Mouse (Mus musculus) embryo, embryonic 10.5 days (tissue): Measurements from ENCODE around the gene Comtd1.

ENCODE experiments used
- DNase-seq: peaks from one replicate; pipeline ENCODE4 v3.0.0-alpha.2; 2015; ENCODE audit warnings: low spot score

The Comtd1 gene

DNA sequence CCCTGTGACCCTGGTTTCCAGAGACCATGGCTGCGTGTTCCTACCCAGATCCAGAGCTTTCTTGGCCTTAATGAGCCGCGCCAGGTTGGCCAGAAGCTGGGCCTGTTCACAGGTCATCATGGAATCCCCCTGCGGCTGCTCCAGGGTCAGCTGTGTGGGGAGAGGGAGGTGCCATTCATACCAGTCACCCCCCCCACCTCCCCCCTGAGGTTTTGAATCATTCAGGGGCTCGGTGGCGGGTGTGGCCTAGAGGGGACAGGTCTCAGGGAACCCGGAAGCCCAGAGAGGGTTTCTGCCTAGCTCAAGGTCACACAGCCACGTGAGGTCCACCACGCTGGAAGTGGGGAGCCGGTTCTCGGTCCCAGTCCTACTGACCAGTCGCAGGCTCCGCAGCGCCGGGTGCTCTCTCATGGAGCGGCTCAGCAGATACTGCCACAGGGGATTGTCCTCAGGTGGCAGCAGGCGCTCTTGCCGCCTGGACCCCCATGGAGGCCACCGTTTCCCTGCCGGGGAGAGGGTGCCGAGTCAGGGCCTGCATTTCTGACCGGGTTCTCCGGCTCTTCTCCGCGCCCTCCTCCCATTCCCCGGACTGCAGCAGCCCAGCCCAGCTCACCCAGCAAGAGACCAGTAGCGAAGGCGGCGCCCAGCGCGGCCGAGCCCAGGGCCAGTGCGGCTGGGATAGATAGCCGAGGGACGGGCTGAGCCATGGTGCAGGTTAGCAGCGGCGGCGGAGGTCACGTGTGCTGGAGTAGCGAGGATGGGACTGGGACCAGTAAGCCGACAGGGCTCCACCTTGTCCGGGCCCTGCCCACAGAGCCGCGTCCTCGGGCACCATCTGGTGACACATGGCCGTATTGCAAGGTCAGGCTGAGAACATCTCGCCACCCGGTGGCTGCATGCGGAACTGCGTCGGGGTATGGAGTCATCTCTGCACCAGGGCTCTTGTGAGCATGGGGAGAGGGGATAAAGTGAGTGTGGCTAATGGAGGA lies at the start of gene Comtd1:
Gene Comtd1, minus strand, starts transcription at position 812 of the 989 bp plus-strand sequence.
- DNase-seq: peak; percentile 96

DNA sequence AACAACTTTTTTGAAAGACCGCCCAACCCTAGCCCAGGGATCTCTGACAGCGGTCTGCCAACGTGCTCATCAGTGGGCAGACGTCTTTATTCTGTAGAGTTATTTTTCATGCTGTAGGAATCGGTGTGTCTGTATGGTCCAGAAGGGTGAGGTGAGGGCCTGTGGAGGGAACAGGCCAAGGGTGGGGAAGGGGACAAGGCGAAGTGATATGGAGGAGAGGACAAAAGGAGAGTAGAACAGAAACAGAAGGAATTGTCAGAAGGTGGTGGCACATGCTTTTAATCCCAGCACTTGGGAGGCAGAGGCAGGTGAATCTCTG lies 43.5 kb upstream of the Comtd1 start:
- no peak for DNase-seq

DNA sequence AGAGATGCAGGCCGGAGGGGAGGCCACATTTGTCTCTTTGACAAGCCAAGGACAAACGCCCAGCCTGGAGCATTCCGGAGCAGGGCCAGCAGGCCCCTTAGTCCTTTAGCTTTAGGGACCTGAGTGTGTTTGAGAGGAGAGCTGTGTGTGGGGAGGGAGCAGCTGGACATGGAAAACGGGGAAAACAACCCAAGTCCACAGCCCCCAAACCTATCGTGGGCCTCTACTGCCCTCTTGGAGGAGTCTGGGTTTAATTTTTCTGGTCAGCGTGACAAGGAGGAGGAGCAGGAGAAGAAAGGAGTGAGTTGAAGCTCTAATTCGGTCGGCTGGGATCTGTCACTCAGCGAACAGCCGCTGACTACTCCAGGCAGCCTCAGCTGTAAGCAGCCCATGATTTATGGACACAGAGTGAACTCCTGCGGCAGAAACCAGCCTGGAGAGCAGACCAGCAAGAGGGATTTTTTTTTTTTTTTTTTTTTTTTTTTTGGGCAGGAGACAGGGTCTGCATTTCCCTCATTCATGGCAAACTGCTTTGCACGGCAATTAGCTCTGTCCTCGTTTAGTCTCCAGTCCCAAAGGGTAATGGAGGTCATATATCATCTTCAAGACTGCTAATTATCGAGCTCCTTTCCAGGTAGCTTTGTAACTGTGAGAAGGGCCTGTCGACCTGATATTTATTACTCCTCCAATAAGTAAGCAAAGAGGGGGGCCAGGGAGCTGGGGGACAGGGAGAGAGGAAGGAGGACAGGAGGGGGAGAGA lies 43.0 kb upstream of the Comtd1 start:
- peak; percentile 87 for DNase-seq

DNA sequence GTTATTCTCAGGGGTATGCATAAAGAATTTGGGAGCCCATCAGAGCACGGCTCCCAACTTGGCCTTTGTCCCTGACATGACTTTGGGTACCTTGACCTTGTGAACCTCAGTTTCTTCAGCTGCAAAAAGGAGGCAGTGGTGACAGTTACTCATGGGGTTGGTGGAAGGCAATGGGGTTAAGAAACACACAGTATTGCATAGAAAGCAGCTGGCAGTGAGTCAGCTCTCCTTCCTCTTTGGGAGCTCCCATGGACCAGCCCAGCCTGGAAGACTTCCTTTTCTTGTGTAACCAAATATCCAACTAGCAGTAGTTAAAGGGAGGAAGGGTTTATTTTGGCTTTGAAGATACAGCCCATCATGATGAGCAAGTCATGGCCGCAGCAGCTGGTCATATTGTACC lies 41.7 kb upstream of the Comtd1 start:
- no peak for DNase-seq

DNA sequence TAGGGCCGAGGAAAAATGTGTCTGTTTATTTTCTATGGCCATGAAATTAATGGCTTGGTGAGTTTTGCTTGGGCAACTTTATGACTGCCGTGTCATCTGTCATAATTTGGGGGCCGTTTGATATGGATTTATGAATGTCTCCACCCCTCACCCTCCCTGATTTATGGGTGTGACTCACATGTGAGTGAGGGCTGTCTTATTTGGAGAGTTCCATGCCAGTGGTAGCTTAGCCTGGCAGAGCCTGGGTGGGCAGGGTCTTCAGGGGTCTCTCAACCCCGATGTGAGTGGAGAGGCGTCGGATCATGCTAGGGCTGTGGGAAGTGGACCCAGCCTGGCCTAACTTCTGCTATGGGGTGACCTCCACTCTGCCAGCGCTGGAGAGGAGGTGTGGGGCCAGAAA lies 18.0 kb upstream of the Comtd1 start:
- DNase-seq: no peak

DNA sequence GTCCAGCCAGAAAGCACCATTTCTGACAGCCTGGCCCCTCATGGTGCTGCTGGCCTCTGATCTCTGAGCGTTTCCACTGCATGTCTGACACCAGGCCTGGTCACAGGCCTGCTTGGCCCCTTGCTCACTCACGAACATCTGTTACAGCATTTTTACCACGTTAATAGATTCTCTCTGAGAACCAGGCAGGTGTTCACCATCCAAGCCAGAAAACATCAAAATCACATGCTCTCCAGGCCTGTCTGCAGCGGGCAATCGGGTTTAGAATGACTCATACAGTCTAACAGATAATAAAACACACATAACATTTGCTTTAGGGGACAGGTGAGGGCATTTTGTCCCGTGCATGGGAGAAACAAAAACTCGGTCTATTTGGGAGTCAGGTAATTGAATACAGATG lies 17.5 kb upstream of the Comtd1 start:
- peak; percentile 43 for DNase-seq

DNA sequence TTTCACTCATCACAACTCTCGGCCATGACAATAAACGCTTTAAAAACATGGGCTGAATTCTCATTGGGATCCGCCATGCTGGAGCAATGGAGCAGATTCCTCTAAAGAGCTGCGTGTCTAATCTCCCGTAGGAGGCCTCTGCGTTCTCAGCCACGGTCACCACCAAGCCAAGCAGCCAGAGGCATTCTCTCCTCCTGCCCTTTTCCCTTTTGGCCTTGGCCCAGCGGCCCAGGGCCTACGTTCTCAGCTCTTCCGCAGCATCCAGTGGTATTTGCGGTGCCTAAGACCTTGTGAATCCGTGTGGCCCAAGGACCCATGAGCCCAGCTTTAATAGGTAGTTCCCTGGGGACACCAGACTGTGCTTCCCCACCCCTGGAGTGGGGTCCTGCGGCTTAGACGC lies 8.1 kb upstream of the Comtd1 start:
- no peak for DNase-seq

DNA sequence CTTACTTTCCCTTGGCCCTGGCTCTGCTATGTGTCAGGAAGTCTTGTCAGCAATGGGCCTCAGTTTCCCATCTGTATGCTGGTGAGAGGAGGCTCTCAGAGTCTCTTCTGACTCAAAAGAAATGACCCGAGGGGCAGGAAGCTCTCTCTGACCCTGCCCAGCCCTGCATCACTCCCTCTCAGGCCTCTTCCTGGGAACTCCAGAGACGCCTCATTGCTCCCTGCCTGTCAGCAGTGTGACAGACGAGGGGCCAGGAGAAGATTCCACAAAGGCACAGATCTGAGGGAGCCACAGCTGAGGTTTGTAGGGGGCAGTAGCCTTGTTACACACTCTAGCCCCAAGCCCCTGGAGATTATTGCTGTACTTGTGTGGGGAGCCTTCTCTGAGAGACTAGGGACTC lies 7.2 kb upstream of the Comtd1 start:
- no peak for DNase-seq

DNA sequence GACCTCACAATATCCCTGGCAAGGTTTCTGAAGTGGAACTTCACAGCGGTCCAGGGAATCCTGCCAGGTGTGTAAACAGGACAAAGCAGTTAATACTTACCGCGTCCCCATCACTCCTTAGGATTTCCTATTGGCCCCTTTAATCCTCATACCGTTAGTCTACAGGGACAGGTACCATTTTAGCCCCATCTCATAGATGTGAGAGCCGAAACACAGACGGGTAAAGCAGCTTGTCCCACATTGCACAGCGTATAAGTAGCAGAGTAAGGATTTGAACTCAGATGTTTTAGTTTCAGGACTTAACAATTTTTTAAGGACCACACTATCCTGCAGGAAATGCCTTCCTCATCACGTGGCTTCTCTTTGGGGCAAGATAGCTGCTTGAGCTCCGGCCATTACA lies 5.5 kb upstream of the Comtd1 start:
- no peak for DNase-seq

DNA sequence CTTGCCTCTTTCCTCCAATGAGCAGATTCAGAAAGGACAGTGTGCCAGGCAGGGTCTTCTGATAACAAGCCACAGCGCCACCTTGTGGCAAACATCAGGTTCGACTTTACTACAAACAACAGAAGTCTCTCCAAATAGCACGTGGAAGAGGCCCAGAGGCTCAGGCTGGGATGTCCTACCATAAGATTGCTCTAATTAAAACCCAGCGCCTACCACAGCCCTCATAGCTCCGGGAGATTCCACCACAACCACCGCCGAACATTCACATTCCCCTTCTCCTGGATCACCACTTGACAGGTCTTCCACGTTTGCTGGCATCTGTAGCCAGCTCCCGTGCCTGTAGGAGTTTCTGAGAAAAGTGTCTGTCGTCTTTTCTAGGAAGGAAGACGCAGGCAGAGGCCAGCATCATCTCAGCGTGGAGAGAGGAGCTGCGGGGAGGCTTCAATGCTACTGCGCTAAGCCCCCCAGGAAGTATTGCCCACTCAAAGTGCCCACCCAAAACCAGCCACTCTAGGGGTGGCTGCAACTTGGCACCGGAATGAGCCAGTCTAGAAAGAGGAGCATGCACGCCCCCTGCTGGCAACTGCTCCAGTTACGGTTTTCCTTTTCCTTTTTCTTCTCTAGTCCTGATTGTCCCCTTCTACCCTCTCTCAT lies 4.8 kb upstream of the Comtd1 start:
- peak; percentile 93 for DNase-seq

DNA sequence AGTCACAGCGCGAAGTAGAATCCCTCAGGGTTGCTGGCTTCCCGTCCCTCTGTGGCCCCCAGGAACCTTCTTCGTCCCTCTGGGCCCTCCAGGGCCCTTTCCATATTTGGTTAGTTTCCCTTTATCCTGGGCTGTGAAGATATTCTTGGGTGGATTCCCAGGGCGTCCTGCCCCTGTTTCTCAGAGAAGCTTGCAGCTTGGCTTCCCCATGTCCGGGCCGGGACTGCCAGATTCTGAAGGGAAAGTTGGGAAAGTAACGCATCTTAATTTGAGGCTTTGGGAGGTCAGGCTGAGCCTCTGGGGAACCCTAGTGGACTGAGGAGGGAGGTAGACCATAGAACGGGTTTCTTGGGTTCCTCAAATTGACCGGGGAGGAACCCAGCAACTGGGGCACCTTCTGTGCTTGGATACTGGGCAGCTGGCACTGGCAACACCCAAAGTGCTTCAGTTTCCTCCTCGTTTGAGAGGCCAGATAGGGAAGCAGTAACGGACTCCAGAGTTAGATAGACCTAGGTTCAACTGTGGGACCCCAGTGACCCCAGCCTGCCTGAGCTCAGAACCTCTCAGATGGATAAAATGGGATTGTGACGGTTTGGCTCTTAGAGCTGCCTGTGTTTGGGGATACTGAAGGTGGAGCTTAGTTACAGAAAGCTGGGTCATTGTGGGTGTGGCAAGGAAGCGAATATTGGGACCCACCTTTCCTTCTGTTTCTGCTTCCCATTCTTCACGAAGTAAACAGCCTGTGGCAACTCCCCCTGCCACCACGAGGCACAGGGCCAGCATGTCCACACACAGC lies 3.4 kb upstream of the Comtd1 start:
- DNase-seq: no peak

DNA sequence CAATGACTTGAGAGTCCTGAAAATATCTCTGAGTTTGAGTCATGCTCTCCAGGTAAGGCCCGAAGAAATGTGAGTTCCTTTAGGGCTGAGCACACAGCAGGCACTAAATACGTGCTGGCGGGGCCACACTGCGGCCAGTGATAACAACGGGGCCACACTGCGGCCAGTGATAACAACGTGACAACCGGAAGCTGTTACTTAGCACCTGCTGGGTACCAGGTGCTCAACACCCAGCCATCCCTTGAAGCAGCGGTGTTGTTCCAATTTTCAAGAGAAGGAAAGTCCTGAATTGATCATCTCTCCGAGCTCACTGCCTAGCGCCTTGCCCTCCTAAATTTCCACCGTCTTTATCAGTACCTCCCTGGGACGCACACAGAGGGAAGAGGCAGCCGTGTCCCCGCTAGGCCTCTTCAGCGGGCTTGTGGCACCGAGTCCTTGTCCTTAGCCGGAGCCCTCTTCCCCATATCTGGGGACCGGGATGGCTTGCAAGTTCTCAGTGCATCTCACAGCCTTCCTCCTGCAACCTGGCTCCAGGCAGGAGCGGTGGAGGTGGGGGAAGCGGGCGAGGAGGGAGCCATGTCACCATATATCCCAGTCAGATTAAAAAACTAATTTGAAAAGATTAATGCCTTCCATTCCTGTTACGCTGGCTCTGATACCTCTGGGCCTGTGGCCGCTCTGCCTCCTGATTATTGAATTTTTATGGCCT lies 1.8 kb upstream of the Comtd1 start:
- DNase-seq: no peak

DNA sequence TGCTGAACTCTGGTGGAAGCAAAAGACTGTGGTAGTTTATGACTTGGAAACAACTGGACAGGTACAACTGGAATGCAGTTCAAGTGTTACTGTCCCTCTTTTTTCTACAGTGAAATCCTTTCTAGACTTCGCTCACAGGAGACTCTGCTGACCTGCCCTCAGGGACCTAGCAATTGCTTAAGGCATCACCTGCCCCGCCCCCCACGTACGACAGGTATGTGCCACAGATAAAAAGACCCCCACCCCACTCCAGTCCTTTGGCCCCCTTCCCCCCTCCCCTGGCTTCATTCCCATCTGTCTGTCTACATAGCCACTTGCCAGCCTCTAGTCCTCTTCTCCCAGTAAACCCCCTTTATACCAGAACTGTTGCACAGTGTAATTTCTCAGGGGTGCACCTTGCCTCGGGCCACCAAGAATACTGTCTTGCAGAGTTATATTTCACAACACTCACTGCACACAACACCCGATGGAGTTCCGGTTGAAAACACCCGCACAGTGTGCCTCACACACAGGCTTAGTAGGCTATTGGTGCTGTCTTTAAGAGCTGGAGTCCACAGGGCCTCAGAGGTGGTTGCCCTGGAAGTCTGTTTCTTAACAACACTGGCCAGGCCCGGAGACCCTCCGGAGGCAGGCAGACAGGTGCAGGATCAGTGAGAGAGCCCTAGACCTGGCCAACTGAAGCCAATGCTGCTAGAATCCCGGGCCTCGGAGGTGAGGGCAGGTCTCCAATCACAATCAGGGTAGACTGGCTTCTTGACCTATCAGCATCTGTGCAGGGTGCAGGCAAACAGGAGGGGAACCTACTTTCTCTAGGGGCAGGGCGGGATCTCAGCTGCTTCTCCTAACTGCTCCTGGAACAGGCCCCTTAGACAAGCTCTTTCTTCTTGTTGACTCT lies 994 bp upstream of the Comtd1 start:
- no peak for DNase-seq

DNA sequence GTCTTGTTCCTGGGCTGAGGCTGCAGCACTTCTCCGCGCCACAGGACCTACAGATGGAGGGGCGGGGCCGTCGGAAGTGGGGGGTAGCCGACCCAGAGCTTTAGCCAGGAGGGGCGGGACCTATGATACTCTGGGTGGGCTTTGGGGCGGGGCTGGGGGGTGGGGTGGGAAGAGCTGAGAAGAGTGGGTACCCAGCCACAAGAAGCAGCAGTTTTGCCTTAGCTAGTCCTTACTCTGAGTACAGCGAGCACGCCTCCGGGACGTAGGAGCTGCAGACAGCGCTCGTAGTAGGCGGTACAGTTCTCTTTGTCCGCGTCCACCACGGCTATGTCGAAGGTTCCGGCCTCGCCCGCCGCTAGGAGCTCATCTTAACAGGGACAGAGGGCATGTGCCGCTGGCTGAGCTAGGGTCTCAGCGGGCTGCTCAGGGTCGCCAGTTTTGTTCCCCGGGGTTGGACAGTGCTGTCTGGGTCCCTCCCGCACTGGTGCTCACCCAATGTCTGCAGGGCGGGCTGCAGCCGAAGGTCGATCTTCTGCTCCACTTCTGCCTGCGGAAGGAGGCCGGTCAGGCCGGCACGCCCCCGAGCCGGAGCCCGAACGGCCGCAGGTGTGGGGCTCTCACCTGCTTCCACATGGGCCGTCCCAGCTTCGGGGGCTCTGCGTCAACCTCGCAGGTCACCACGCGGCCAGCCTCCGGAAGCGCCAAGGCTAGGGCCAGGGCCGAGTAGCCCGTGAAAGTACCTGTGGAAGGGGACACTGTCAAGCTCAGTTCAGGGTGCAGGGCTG lies 1.2 kb downstream of the Comtd1 start:
- DNase-seq: peak; percentile 90

DNA sequence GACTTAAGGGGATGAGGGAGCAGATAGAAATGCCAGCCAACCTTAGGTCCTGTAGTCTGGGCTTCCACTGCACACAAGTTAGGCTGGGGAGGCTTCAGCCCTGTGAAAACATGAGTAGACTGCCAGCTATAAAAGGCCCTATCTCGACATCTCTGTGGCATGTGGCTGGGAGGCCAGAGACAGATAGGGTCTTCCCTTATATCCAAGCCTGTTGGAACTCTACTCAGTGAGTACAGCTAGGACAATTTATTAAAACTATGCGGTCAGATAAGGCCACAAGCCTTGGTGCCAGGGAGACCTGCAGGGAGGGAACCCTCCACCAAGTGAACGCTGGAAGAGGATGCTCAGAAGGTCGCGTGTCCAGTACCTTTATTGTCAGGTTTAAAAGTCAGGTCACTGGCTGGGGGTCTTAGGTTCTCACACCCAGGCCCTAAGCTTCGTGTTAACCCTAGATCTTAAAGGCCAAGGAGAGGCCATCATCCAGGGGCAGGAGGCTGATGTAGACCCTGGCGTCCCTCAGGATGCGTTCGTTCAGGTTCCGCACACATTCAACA lies 1.9 kb downstream of the Comtd1 start:
- no peak for DNase-seq

DNA sequence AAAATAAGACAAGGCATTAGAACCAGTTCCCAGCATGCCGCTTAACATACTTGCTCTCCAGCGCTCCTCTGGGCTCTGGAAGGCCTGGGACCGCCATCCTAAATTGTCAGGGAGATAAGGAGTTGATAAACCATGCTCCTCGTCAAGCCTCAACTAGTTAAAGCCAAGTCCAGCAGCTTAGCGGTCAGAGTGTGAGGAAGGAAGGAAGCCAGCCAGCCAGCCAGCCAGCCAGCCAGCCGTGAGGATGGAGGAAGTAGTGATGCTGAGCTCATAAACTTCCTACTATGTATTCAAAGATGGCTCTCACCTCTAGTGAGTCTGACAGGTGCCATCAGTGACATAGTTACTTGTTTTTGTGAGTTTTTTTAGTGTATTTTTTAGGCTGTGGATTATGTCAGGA lies 5.5 kb downstream of the Comtd1 start:
- no peak for DNase-seq

DNA sequence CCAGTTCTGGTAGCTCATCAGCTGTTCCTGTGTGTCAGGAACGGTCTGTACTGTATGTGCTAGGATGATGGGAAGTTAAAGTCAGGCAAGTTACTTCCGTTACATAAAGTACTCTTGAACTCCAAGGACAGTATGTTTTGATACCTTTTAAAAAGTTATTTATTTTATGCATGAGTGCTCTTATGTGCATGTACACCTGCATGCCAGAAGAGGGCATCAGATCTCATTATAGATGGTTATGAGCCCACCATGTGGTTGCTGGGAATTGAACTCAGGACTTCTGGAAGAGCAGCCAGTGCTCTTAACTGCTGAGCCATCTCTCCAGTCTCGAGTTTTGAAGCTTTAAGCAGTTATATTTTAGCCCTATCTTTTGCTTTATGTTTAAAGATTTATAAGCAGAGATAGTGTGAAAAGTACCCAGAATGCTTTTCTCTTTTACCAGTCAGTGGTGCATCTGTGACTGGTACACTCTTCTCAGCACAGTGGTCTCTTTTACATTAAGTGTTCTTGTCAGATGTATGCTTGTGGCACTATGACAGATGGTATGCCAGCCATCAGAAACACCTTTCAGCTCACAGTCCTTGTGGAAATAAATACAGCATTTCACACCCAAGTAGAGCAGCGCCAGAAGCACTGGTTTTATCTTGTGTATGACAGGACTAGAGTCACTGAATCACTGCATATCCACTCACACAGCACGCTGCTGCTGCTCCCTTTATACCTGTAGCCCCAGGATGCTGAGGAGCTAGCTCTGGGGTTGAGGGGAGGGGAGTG lies 6.8 kb downstream of the Comtd1 start:
- no peak for DNase-seq

DNA sequence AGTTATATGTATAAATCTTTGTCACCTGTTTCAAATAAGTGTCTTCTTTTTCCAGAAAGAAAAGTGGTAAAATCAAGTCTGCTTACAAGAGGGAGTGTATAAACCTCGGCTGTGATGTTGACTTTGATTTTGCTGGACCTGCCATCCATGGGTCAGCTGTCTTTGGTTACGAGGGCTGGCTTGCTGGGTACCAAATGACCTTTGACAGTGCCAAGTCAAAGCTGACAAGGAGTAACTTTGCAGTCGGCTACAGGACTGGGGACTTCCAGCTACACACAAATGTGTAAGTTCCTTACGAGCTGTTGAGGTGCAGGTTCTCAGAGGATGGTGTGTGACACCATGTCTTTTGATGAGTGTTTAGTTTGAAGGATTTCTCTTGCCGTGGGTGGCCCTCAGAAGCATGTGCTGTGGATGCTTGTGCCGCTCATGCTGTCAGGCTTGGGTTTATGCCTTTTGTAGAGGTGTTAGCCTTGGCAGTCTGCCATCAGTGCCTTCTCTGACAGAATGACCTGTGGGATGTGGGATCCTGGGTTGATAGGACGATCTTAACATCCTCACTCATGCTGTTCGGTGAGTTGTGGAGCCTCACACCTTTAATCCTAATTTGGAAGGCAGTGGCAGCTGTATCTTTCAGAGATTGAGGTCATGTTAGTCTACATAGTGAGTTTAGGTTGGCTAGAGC lies 10.3 kb downstream of the Comtd1 start:
- no peak for DNase-seq
